Mouse (Mus musculus) cerebellum, adult 2 months (tissue): Measurements from ENCODE around the gene Ccdc12.

Experiments
- CTCF ChIP-seq: fragments of 200-500 bp; IDR thresholded peaks from 2 replicates; pipeline ENCODE4 v1.5.1; 2011; ENCODE audit warnings: low read depth, mild to moderate bottlenecking, control low read depth, low read length, moderate library complexity, borderline replicate concordance; ENCODE audit not compliant: insufficient read depth
- POLR2A ChIP-seq: fragments of 200-500 bp; IDR thresholded peaks from 2 replicates; pipeline ENCODE4 v1.6.1; 2011; ENCODE audit warnings: low read length, control low read depth, borderline replicate concordance; ENCODE audit not compliant: insufficient read depth

GRCm38 (mm10) chr9:110676492-110676911, 20.2 kb downstream of the Ccdc12 start:
- no peak for TF ChIP-seq POLR2A
- TF ChIP-seq CTCF = no peak
